Mouse (Mus musculus): ENCODE results near the gene Ppib. TPM values are rescaled to one million over a fixed set of nuclear protein-coding genes. Genes with fewer than 3 reads are reported as not detected.

The Ppib gene
- total RNA-seq, 1 experiment: 891 TPM

DNA sequence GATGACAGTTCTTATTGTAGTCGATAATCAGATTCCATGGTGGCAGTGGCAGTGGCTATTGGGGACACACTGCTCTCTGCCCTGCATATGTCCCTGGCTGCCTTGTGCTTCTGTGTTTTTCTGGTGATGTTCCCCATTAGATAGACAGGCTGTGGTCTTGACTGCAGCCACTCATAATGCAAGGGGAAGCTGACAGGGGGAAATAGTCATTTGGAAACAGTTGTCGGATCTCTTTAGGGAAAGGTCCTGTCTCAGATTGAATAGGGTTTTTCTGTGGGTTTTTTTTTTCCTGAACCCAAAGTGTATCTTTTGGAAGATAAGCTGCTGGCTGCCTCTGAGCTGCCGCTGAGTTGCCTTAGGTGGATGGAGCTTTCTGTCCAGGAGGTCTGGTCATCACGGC lies 22.0 kb downstream of the Ppib start:
- Histone ChIP-seq H3K9ac (ENCODE audit: insufficient read depth, low read depth, low read length, poor library complexity, severe bottlenecking) (no peak overlapping the region), H3K9me3 (ENCODE audit: control insufficient read depth, insufficient read depth, low read depth, low read length) (no peaks in the 10 kb centered on the region), H3K36me3 (ENCODE audit: control insufficient read depth, insufficient read depth, low read length, poor library complexity, severe bottlenecking) (no peaks in the 10 kb centered on the region), H3K4me3 (ENCODE audit: insufficient read depth in 1 of 2, low read depth in 1 of 2, low read length in 2 of 2, poor library complexity in 1 of 2, severe bottlenecking in 1 of 2) (no peak overlapping the region), H3K4me1 (ENCODE audit: control insufficient read depth in 2 of 2, insufficient read depth in 2 of 2, low read length in 2 of 2, poor library complexity in 1 of 2) (peaks cover 3 to 4% of the 10 kb centered on the region in 2 experiments; a peak in 2 of 4 replicates), H3K27ac (ENCODE audit: insufficient read depth, low read depth, low read length, poor library complexity, severe bottlenecking) (no peak overlapping the region)
- in situ Hi-C loops (cut with MboI; ENCODE audit: low sequenced_read_pairs in 2 of 2, unreplicated experiment in 2 of 2): no loop called here
- DNase-seq (ENCODE audit: low read depth, low spot score): no peak
- no peak for TF ChIP-seq HCFC1 (IDR thresholded peaks at IDR 0.05; ENCODE audit: borderline replicate concordance, insufficient read depth, low read length)
- TF ChIP-seq ZC3H11A (IDR thresholded peaks at IDR 0.05; ENCODE audit: borderline replicate concordance, low read depth, low read length): no peak
- TF ChIP-seq CHD2 (IDR thresholded peaks at IDR 0.05; ENCODE audit: low read depth, low read length): no peak
- TF ChIP-seq ZNF384 (IDR thresholded peaks at IDR 0.05; ENCODE audit: low read depth, low read length): no peak
- TF ChIP-seq MAFK (IDR thresholded peaks at IDR 0.05; ENCODE audit: insufficient read depth, low read depth, low read length): no peak

DNA sequence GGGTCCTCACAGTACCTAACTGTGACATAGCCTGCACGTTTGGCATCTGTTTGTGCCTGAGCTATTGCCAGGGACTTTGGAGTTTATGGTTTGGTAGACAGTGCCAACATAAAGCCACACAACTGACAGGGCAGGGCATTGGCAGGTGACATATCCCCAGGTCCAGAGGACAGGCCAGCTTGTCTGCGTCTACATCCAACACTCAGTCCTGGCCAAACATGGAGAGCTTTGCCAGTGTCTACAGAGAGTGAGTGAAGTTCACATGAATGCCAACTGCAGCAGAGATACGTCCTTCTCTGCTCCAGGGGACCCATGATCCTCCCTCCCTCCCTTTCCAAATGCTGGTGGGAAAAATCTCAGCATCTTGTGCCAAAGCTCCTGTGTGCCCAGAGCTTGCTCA lies 24.1 kb downstream of the Ppib start:
- Histone ChIP-seq H3K4me3 (ENCODE audit: insufficient read depth in 1 of 2, low read depth in 1 of 2, low read length in 2 of 2, poor library complexity in 1 of 2, severe bottlenecking in 1 of 2) (no peak overlapping the region), H3K4me1 (ENCODE audit: control insufficient read depth in 2 of 2, insufficient read depth in 2 of 2, low read length in 2 of 2, poor library complexity in 1 of 2) (peaks cover 0 to 2% of the 10 kb centered on the region in 2 experiments; a peak in 1 of 4 replicates), H3K9me3 (ENCODE audit: control insufficient read depth, insufficient read depth, low read depth, low read length) (no peaks in the 10 kb centered on the region), H3K9ac (ENCODE audit: insufficient read depth, low read depth, low read length, poor library complexity, severe bottlenecking) (no peak overlapping the region), H3K27ac (ENCODE audit: insufficient read depth, low read depth, low read length, poor library complexity, severe bottlenecking) (no peak overlapping the region), H3K36me3 (ENCODE audit: control insufficient read depth, insufficient read depth, low read length, poor library complexity, severe bottlenecking) (no peaks in the 10 kb centered on the region)
- DNase-seq (ENCODE audit: low read depth, low spot score): no peak
- in situ Hi-C loops (cut with MboI; ENCODE audit: low sequenced_read_pairs in 2 of 2, unreplicated experiment in 2 of 2): no loop called here
- no peak for TF ChIP-seq ZNF384 (IDR thresholded peaks at IDR 0.05; ENCODE audit: low read depth, low read length)
- TF ChIP-seq HCFC1 (IDR thresholded peaks at IDR 0.05; ENCODE audit: borderline replicate concordance, insufficient read depth, low read length): no peak
- TF ChIP-seq CHD2 (IDR thresholded peaks at IDR 0.05; ENCODE audit: low read depth, low read length): no peak
- TF ChIP-seq MAFK (IDR thresholded peaks at IDR 0.05; ENCODE audit: insufficient read depth, low read depth, low read length): no peak
- no peak for TF ChIP-seq ZC3H11A (IDR thresholded peaks at IDR 0.05; ENCODE audit: borderline replicate concordance, low read depth, low read length)

DNA sequence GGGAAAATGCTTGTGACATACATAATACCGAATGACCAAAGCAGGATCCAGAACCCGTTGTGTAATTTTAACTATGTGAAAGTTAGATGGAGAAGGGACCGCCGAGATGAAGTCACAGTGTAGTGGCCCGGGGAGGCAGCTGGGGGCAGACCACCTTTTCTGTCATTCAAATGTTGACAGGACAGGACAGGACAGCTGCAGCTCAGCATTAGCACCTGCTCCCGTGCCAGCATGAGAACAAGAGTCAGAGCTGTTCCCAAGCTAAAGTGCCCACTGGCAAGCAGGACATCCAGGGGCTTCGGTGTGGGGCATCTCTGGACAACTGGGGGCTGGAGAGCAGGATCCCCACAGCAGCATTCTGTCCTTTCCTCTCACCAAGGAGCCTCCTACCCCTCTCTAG lies 27.0 kb downstream of the Ppib start:
- TF ChIP-seq CHD2 (IDR thresholded peaks at IDR 0.05; ENCODE audit: low read depth, low read length): no peak
- no peak for TF ChIP-seq ZC3H11A (IDR thresholded peaks at IDR 0.05; ENCODE audit: borderline replicate concordance, low read depth, low read length)
- no peak for TF ChIP-seq HCFC1 (IDR thresholded peaks at IDR 0.05; ENCODE audit: borderline replicate concordance, insufficient read depth, low read length)
- TF ChIP-seq MAFK (IDR thresholded peaks at IDR 0.05; ENCODE audit: insufficient read depth, low read depth, low read length): no peak
- TF ChIP-seq ZNF384 (IDR thresholded peaks at IDR 0.05; ENCODE audit: low read depth, low read length): no peak
- no peak for DNase-seq (ENCODE audit: low read depth, low spot score)
- Histone ChIP-seq H3K4me3 (ENCODE audit: insufficient read depth in 1 of 2, low read depth in 1 of 2, low read length in 2 of 2, poor library complexity in 1 of 2, severe bottlenecking in 1 of 2) (no peak overlapping the region), H3K36me3 (ENCODE audit: control insufficient read depth, insufficient read depth, low read length, poor library complexity, severe bottlenecking) (no peaks in the 10 kb centered on the region), H3K9ac (ENCODE audit: insufficient read depth, low read depth, low read length, poor library complexity, severe bottlenecking) (no peak overlapping the region), H3K9me3 (ENCODE audit: control insufficient read depth, insufficient read depth, low read depth, low read length) (no peaks in the 10 kb centered on the region), H3K27ac (ENCODE audit: insufficient read depth, low read depth, low read length, poor library complexity, severe bottlenecking) (no peak overlapping the region), H3K4me1 (ENCODE audit: control insufficient read depth in 2 of 2, insufficient read depth in 2 of 2, low read length in 2 of 2, poor library complexity in 1 of 2) (peaks cover 0 to 2% of the 10 kb centered on the region in 2 experiments; a peak in 1 of 4 replicates)
- in situ Hi-C loops (cut with MboI; ENCODE audit: low sequenced_read_pairs in 2 of 2, unreplicated experiment in 2 of 2): no loop called here

DNA sequence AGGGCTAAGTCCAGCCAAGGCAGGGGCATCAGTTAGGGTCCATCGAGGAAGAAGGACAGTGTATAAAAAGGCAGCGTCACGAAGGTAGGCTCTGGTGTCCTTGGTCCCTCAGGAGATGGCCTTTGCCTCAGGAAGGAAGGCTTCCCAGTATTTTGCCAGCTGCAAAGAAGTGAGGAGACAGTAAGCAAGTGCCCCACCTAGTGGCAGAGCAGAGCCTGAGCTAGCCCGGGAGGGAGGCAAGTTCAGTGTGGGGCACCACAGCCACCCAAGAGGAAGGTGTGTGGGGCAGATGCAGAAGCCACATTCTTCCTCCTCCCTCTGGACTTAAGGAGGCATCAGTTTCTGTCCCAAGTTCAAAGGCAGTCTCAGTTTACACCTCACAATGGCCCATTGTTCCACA lies 28.4 kb downstream of the Ppib start:
- DNase-seq (ENCODE audit: low read depth, low spot score): peak; percentile 50
- H3K27ac ChIP-seq (ENCODE audit: insufficient read depth, low read depth, low read length, poor library complexity, severe bottlenecking): no peak overlapping the region
- TF ChIP-seq ZC3H11A (IDR thresholded peaks at IDR 0.05; ENCODE audit: borderline replicate concordance, low read depth, low read length) (no peak), CHD2 (IDR thresholded peaks at IDR 0.05; ENCODE audit: low read depth, low read length) (no peak), MAFK (IDR thresholded peaks at IDR 0.05; ENCODE audit: insufficient read depth, low read depth, low read length) (no peak), HCFC1 (IDR thresholded peaks at IDR 0.05; ENCODE audit: borderline replicate concordance, insufficient read depth, low read length) (no peak), ZNF384 (IDR thresholded peaks at IDR 0.05; ENCODE audit: low read depth, low read length) (no peak)
- H3K4me1 ChIP-seq (ENCODE audit: control insufficient read depth in 2 of 2, insufficient read depth in 2 of 2, low read length in 2 of 2, poor library complexity in 1 of 2): peaks cover 0 to 2% of the 10 kb centered on the region in 2 experiments; a peak in 1 of 4 replicates
- no peak overlapping the region for H3K9ac ChIP-seq (ENCODE audit: insufficient read depth, low read depth, low read length, poor library complexity, severe bottlenecking)
- H3K4me3 ChIP-seq (ENCODE audit: insufficient read depth in 1 of 2, low read depth in 1 of 2, low read length in 2 of 2, poor library complexity in 1 of 2, severe bottlenecking in 1 of 2): no peak overlapping the region
- in situ Hi-C loops (cut with MboI; ENCODE audit: low sequenced_read_pairs in 2 of 2, unreplicated experiment in 2 of 2): no loop called here
- H3K36me3 ChIP-seq (ENCODE audit: control insufficient read depth, insufficient read depth, low read length, poor library complexity, severe bottlenecking): 0 out of 2 replicates have a peak, but pooled peaks cover 2% of the 10 kb centered on the region
- no peaks in the 10 kb centered on the region for H3K9me3 ChIP-seq (ENCODE audit: control insufficient read depth, insufficient read depth, low read depth, low read length)

Measured in ES-E14 (cell line).